Mouse (Mus musculus) C2C12 (cell line): ENCODE results near the gene Ccdc87. TPM values are rescaled to one million over a fixed set of nuclear protein-coding genes. Genes with fewer than 3 reads are reported as not detected.

Experiments used
- H3K27me3 ChIP-seq: one replicate; pipeline ENCODE4 v1.6.1; 2011; ENCODE audit not compliant: control insufficient read depth, insufficient read depth, insufficient read length
- H3K36me3 ChIP-seq: one replicate; pipeline ENCODE4 v1.6.1; 2011; ENCODE audit not compliant: control insufficient read depth, insufficient read depth
- H3K4me3 ChIP-seq: one replicate; pipeline ENCODE4 v1.5.1; 2011; ENCODE audit warnings: mild to moderate bottlenecking, control low read depth; ENCODE audit not compliant: poor library complexity, insufficient read depth, severe bottlenecking
- H3K79me2 ChIP-seq: one replicate; pipeline ENCODE4 v1.6.1; 2011; ENCODE audit not compliant: control insufficient read depth, insufficient read depth
- H3K79me3 ChIP-seq: one replicate; pipeline ENCODE4 v1.6.1; 2011; ENCODE audit warnings: low read depth, control low read depth
- H3ac ChIP-seq: one replicate; pipeline ENCODE3; 2011; ENCODE audit warnings: low read depth; ENCODE audit not compliant: control insufficient read depth, insufficient read length
- CEBPB ChIP-seq: IDR thresholded peaks from one replicate; pipeline ENCODE4 v1.6.1; 2011; ENCODE audit warnings: low read depth, mild to moderate bottlenecking, control low read depth, moderate library complexity
- CTCF ChIP-seq: IDR thresholded peaks from one replicate; pipeline ENCODE4 v1.5.1; 2011; ENCODE audit not compliant: control insufficient read depth, insufficient read depth, insufficient read length
- FOSL1 ChIP-seq: IDR thresholded peaks from one replicate; pipeline ENCODE4 v1.8.0; 2011; ENCODE audit warnings: mild to moderate bottlenecking, low read length; ENCODE audit not compliant: poor library complexity, insufficient read depth, severe bottlenecking
- MAX ChIP-seq: IDR thresholded peaks from one replicate; pipeline ENCODE4 v1.6.1; 2011; ENCODE audit warnings: mild to moderate bottlenecking, control low read depth
- MYOD1 ChIP-seq: IDR thresholded peaks from one replicate; pipeline ENCODE4 v1.6.1; 2011; ENCODE audit warnings: low read depth; ENCODE audit not compliant: control insufficient read depth, insufficient read length
- MYOG ChIP-seq: IDR thresholded peaks from one replicate; pipeline ENCODE4 v1.6.1; 2011; ENCODE audit not compliant: control insufficient read depth, insufficient read length; ENCODE audit errors: extremely low read depth
- USF1 ChIP-seq: IDR thresholded peaks from one replicate; pipeline ENCODE4 v1.6.1; 2011; ENCODE audit warnings: low read depth, mild to moderate bottlenecking, control low read depth, moderate library complexity
- polyA plus RNA-seq: library from polyadenylated mRNA; unstranded; fragments of >200 nt; fragmentation: generic; extraction: Trizol; gene quantifications from one replicate; pipeline ENCODE4 v1.2.1, GENCODE M21; 2012; ENCODE audit warnings: missing spikeins

The Ccdc87 gene
- polyA plus RNA-seq, 1 experiment, result 0.02 TPM

- no peak for TF ChIP-seq CTCF
- Histone ChIP-seq H3K79me3 (peaks cover 33% of the 10 kb centered on the region), H3K79me2 (peaks cover 43% of the 10 kb centered on the region), H3ac (no peak overlapping the region), H3K27me3 (no peaks in the 10 kb centered on the region), H3K4me3 (no peak overlapping the region), H3K36me3 (peaks cover under 1% of the 10 kb centered on the region)
Measured at GRCm38 (mm10) chr19:4813015-4813414, 26.2 kb upstream of the Ccdc87 start.

- no peaks in the 10 kb centered on the region for H3K36me3 ChIP-seq
- H3K79me2 ChIP-seq, result peaks cover 3% of the 10 kb centered on the region
- H3K79me3 ChIP-seq, result peaks cover 3% of the 10 kb centered on the region
- no peak overlapping the region for H3ac ChIP-seq
- TF ChIP-seq MYOD1 (no peak), MYOG (no peak), FOSL1 (no peak), USF1 (no peak), CEBPB (no peak), MAX (no peak), CTCF (no peak)
- no peak overlapping the region for H3K4me3 ChIP-seq
- H3K27me3 ChIP-seq, result no peaks in the 10 kb centered on the region
Measured at GRCm38 (mm10) chr19:4817182-4817835, 21.9 kb upstream of the Ccdc87 start.

DNA sequence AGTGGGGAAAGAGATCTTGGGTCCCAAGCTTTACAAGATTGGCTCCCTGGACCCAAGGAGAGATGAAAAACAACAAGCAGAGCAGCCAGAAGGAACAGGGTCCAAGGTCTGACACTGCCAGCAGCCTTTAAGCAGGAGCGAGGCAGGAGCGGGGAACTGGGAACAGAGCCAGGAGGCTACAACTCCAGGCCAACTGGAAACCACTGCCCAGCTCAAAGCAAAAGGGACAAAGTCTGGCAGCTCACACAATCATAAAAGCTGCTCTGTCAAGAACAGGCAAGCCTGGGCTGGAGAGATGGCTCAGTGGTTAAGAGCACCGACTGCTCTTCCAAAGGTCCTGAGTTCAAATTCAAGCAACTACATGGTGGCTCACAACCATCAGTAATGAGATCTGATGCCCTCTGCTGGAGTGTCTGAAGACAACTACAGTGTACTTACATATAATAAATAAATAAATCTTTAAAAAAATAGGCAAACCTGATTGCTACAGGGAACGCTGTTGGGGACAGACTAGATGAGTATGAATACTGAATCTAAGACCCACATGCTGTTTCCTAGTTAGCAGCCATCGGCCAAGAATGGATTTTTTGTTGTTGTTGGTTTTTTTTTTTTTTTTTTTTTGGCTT is 18.4 kb upstream of the Ccdc87 start:
- Histone ChIP-seq H3ac (no peak overlapping the region), H3K79me3 (no peaks in the 10 kb centered on the region), H3K79me2 (no peaks in the 10 kb centered on the region), H3K4me3 (no peak overlapping the region), H3K36me3 (no peaks in the 10 kb centered on the region), H3K27me3 (no peaks in the 10 kb centered on the region)
- TF ChIP-seq CTCF (no peak), FOSL1 (no peak), MAX (no peak), USF1 (no peak), MYOG (no peak), CEBPB (no peak), MYOD1 (no peak)

DNA sequence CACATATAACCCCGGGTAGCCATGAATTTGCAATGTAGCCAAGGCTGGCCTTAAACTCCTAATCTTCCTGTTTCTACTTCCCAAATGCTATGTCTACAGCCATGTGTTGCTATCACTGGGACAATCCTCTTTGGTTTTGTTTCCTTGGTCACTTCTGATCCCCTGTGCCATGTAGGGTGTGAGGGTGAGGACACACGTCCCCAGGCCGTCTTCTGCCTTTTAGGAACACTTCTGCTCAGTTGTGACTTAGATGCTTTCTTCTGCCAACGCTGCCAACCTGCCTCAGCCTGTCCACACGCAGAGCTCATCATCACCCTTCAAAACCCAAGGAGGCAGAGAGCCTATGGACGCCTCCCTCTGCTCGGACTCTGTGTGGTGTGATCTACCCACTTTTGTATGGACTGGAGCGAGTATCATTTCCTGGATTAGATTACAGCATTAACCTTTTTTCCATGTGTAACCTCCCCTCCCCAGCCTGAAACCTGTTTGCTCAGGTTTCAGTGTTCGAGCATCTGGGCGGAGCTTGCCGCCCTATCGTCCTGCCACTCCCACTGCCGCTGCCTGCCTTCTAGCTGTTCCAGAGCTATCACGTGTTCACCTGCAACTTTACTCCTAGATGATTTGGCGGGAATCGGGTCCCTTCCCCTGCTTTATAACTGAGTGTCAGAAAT is 10.6 kb upstream of the Ccdc87 start:
- Histone ChIP-seq H3K4me3 (no peak overlapping the region), H3K27me3 (no peaks in the 10 kb centered on the region), H3K79me3 (no peaks in the 10 kb centered on the region), H3K79me2 (no peaks in the 10 kb centered on the region), H3K36me3 (peaks cover 9% of the 10 kb centered on the region), H3ac (no peak overlapping the region)
- TF ChIP-seq CTCF (no peak), MAX (no peak), FOSL1 (no peak), USF1 (no peak), CEBPB (no peak), MYOD1 (no peak), MYOG (no peak)

DNA sequence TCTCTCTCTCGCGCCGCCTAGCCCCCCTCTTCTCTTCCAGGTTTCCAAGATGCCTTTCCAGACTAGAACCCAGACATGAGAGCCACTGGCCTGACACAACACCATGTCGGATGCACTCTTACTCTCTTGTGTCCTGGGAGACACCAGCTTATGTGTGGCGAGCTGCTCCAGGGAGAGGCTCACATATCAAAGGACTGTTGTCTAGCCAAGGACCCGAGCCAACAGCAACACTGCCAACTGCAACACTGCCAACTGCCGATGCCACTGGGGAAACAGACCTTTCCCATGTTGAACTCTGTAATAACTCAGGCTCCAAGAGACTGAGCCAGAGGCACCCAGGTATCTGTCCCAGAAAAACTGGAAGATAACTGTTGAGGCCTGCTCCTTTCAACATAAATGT is 10.0 kb upstream of the Ccdc87 start:
- no peak overlapping the region for H3K4me3 ChIP-seq
- no peak for TF ChIP-seq CTCF
- no peak for TF ChIP-seq MYOG
- no peak for TF ChIP-seq CEBPB
- no peak for TF ChIP-seq MYOD1
- TF ChIP-seq FOSL1, result no peak
- no peak for TF ChIP-seq MAX
- no peak for TF ChIP-seq USF1
- peaks cover 9% of the 10 kb centered on the region for H3K36me3 ChIP-seq
- no peaks in the 10 kb centered on the region for H3K79me3 ChIP-seq
- H3K27me3 ChIP-seq, result no peaks in the 10 kb centered on the region
- no peak overlapping the region for H3ac ChIP-seq
- no peaks in the 10 kb centered on the region for H3K79me2 ChIP-seq

DNA sequence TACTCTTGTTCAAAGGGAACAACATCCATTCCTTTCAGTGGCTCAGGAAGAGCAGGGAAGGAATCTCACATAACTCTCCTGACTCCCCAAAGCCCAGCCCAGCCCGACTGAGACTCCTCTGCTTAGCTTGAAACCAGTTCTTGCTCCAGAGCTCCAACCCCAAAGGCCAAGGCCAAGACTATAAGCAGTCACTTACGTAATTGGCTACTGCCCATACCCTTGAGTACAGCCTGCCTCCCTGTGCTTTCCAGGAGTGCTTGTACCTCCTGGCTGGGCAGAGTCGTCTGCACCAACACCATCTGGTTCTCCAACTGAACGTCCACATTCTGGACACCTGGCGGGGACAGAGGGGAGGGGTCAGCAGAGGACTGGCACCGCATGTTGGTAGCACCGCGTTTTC is 5.2 kb upstream of the Ccdc87 start:
- H3K79me3 ChIP-seq, result no peaks in the 10 kb centered on the region
- peaks cover 9% of the 10 kb centered on the region for H3K36me3 ChIP-seq
- no peak overlapping the region for H3K4me3 ChIP-seq
- H3K27me3 ChIP-seq, result no peaks in the 10 kb centered on the region
- H3K79me2 ChIP-seq, result no peaks in the 10 kb centered on the region
- TF ChIP-seq USF1, result no peak
- no peak for TF ChIP-seq MYOG
- no peak for TF ChIP-seq MAX
- no peak for TF ChIP-seq MYOD1
- no peak for TF ChIP-seq CEBPB
- TF ChIP-seq CTCF, result no peak
- H3ac ChIP-seq, result no peak overlapping the region
